Mouse (Mus musculus) macrophage (primary cell): Measurements from ENCODE around the gene Ptpa. TPM values are rescaled to one million over a fixed set of nuclear protein-coding genes. Genes with fewer than 3 reads are reported as not detected.

ENCODE experiments used
- H3K27ac ChIP-seq: fragments of 350-480 bp; formaldehyde crosslinking; 2 replicates; pipeline ENCODE4 v1.9.0; 2021
- H3K36me3 ChIP-seq: fragments of 350-480 bp; formaldehyde crosslinking; 2 replicates; pipeline ENCODE4 v1.9.0; 2021; ENCODE audit errors: inconsistent target
- H3K4me3 ChIP-seq: fragments of 350-480 bp; formaldehyde crosslinking; 2 replicates; pipeline ENCODE4 v1.9.0; 2021; ENCODE audit errors: inconsistent target
- H3K79me2 ChIP-seq: fragments of 350-480 bp; formaldehyde crosslinking; 2 replicates; pipeline ENCODE4 v1.9.0; 2021; ENCODE audit errors: inconsistent target
- WGBS: methylation state at CpG from one replicate; pipeline ENCODE4 v1.1.7; 2026; ENCODE audit warnings: inconsistent platforms; ENCODE audit not compliant: missing documents; 5-methylcytosine and 5-hydroxymethylcytosine counted together
- polyA plus RNA-seq: library from polyadenylated mRNA; stranded (reverse); fragments of 250-400 nt; gene quantifications from 3 replicates; pipeline ENCODE4 v1.2.4, GENCODE M21; 2018; ENCODE audit warnings: inconsistent platforms
- total RNA-seq, 78 experiments: library from RNA; depleted of rRNA; stranded (reverse); fragments of 250-400 nt; gene quantifications; 1 replicate in 9 of 78; 2 replicates in 24 of 78; 3 replicates in 43 of 78; 4 replicates in 2 of 78; pipeline ENCODE4 v1.2.4; 2018; ENCODE audit warnings: inconsistent platforms in 56 of 78

Ptpa gene
- 100 to 1,000 TPM in 11 of 26 experiments, 10 to 100 TPM in 15; 20.3 to 162 (median 87.2) TPM for total RNA-seq (2018; cell fraction: chromatin; rRNA removed)
- 100 to 1,000 TPM in 12 of 26 experiments, 10 to 100 TPM in 14; 72.0 to 130 (median 96.1) TPM for total RNA-seq (2018; cell fraction: cytosol; rRNA removed)
- total RNA-seq (2018; cell fraction: nucleus; rRNA removed), result 100 to 1,000 TPM in 12 of 26 experiments, 10 to 100 TPM in 14; 38.4 to 151 (median 88.4) TPM
- 54.9 to 121 TPM (median 116 TPM) in 3 replicates for polyA plus RNA-seq

- Histone ChIP-seq H3K27ac (peak within 1 kb of the TSS; percentile 90), H3K79me2 (peaks cover 73% of the 10 kb centered on the region), H3K36me3 (peaks cover 1% of the 10 kb centered on the region; the same call in 1 of the 2 replicates), H3K4me3 (peak within 1 kb of the TSS; percentile 81)
- WGBS, result under 1% methylated on average over 57 of the region's 67 CpGs
Measured at GRCm38 (mm10) chr2:30415936-30416648, at the start of gene Ptpa. Ptpa (plus strand) TSS chr2:30416039.

GRCm38 (mm10) chr2:30366203-30366602 lies 49.6 kb upstream of the Ptpa start:
- WGBS, result 78% methylated on average over 5 of the region's 5 CpGs
- H3K4me3 ChIP-seq, result no peak overlapping the region
- peaks cover 14% of the 10 kb centered on the region; the same call in 1 of the 2 replicates for H3K36me3 ChIP-seq
- H3K27ac ChIP-seq, result no peak overlapping the region
- peaks cover 12% of the 10 kb centered on the region; the same call in 1 of the 2 replicates for H3K79me2 ChIP-seq

GRCm38 (mm10) chr2:30371544-30371943 lies 44.3 kb upstream of the Ptpa start:
- Histone ChIP-seq H3K36me3 (peaks cover 21% of the 10 kb centered on the region; the same call in 1 of the 2 replicates), H3K27ac (no peak overlapping the region), H3K79me2 (no peaks in the 10 kb centered on the region), H3K4me3 (no peak overlapping the region)
- 95% methylated on average over 8 of the region's 8 CpGs for WGBS

- H3K79me2 ChIP-seq, result no peaks in the 10 kb centered on the region
- whole genome bisulfite sequencing, result 100% methylated on average over 4 of the region's 5 CpGs
- peaks cover 21% of the 10 kb centered on the region; the same call in 1 of the 2 replicates for H3K36me3 ChIP-seq
- no peak overlapping the region for H3K27ac ChIP-seq
- H3K4me3 ChIP-seq, result no peak overlapping the region
Measured at GRCm38 (mm10) chr2:30372726-30373125, 43.1 kb upstream of the Ptpa start.

- no peak overlapping the region for H3K27ac ChIP-seq
- 96% methylated on average over 10 of the region's 10 CpGs for WGBS
- no peaks in the 10 kb centered on the region for H3K79me2 ChIP-seq
- no peak overlapping the region for H3K4me3 ChIP-seq
- H3K36me3 ChIP-seq, result peaks cover 6% of the 10 kb centered on the region; the same call in 1 of the 2 replicates
Measured at GRCm38 (mm10) chr2:30375893-30376292, 39.9 kb upstream of the Ptpa start.

- H3K27ac ChIP-seq, result no peak overlapping the region
- no peak overlapping the region for H3K4me3 ChIP-seq
- no peaks in the 10 kb centered on the region; the same call in 1 of the 2 replicates for H3K36me3 ChIP-seq
- no peaks in the 10 kb centered on the region for H3K79me2 ChIP-seq
- WGBS, result 95% methylated on average over 5 of the region's 5 CpGs
Measured at GRCm38 (mm10) chr2:30377721-30378120, 38.1 kb upstream of the Ptpa start.

GRCm38 (mm10) chr2:30379307-30379706 lies 36.5 kb upstream of the Ptpa start:
- Histone ChIP-seq H3K4me3 (no peak overlapping the region), H3K36me3 (no peaks in the 10 kb centered on the region; the same call in 1 of the 2 replicates), H3K27ac (no peak overlapping the region), H3K79me2 (no peaks in the 10 kb centered on the region)
- WGBS, result 96% methylated on average over 7 of the region's 7 CpGs

GRCm38 (mm10) chr2:30380564-30381376 lies 35.1 kb upstream of the Ptpa start:
- H3K4me3 ChIP-seq, result no peak overlapping the region
- 91% methylated on average over 8 of the region's 10 CpGs for WGBS
- no peak overlapping the region for H3K27ac ChIP-seq
- no peaks in the 10 kb centered on the region; the same call in 1 of the 2 replicates for H3K36me3 ChIP-seq
- no peaks in the 10 kb centered on the region for H3K79me2 ChIP-seq

GRCm38 (mm10) chr2:30381377-30381725 lies 34.5 kb upstream of the Ptpa start:
- Histone ChIP-seq H3K79me2 (no peaks in the 10 kb centered on the region), H3K36me3 (no peaks in the 10 kb centered on the region; the same call in 1 of the 2 replicates), H3K4me3 (no peak overlapping the region), H3K27ac (no peak overlapping the region)
- 100% methylated on average over 1 of the region's 4 CpGs for WGBS

- Histone ChIP-seq H3K27ac (no peak overlapping the region), H3K4me3 (no peak overlapping the region), H3K36me3 (no peaks in the 10 kb centered on the region), H3K79me2 (no peaks in the 10 kb centered on the region)
- WGBS, result 14% methylated on average over 5 of the region's 5 CpGs
Measured at GRCm38 (mm10) chr2:30384814-30385213, 31.0 kb upstream of the Ptpa start.

- no peak overlapping the region for H3K27ac ChIP-seq
- 86% methylated on average over 4 of the region's 4 CpGs for WGBS
- no peaks in the 10 kb centered on the region for H3K79me2 ChIP-seq
- no peaks in the 10 kb centered on the region for H3K36me3 ChIP-seq
- no peak overlapping the region for H3K4me3 ChIP-seq
Measured at GRCm38 (mm10) chr2:30385591-30385990, 30.2 kb upstream of the Ptpa start.

GRCm38 (mm10) chr2:30386913-30387312 lies 28.9 kb upstream of the Ptpa start:
- H3K36me3 ChIP-seq, result no peaks in the 10 kb centered on the region
- H3K4me3 ChIP-seq, result no peak overlapping the region
- H3K27ac ChIP-seq, result no peak overlapping the region
- WGBS, result 89% methylated on average over 9 of the region's 9 CpGs
- no peaks in the 10 kb centered on the region for H3K79me2 ChIP-seq

- WGBS, result 100% methylated on average over 2 of the region's 2 CpGs
- H3K4me3 ChIP-seq, result no peak overlapping the region
- H3K27ac ChIP-seq, result no peak overlapping the region
- peaks cover 10% of the 10 kb centered on the region for H3K79me2 ChIP-seq
- no peaks in the 10 kb centered on the region for H3K36me3 ChIP-seq
Measured at GRCm38 (mm10) chr2:30389000-30389399, 26.8 kb upstream of the Ptpa start.

GRCm38 (mm10) chr2:30392114-30392576 lies 23.7 kb upstream of the Ptpa start, which contains the start of gene Dolpp1:
Dolpp1 (plus strand) TSS chr2:30392254.
- Histone ChIP-seq H3K36me3 (peaks cover 7% of the 10 kb centered on the region; the same call in 1 of the 2 replicates), H3K79me2 (peaks cover 32% of the 10 kb centered on the region), H3K4me3 (peak within 1 kb of the TSS; percentile 55), H3K27ac (peak within 1 kb of the TSS; percentile 71)
- WGBS, result 0% methylated on average over 40 of the region's 40 CpGs
